Mouse (Mus musculus): Measurements from ENCODE around the gene Abcb8.
A peak's percentile ranks its signal among the peaks of the same experiment; 100 is the strongest.
"Not testable (repeated sequence)": the region's sequence is repeated elsewhere in the genome, so short reads cannot be mapped to it uniquely, and the experiment has no call there.

The Abcb8 gene

DNA sequence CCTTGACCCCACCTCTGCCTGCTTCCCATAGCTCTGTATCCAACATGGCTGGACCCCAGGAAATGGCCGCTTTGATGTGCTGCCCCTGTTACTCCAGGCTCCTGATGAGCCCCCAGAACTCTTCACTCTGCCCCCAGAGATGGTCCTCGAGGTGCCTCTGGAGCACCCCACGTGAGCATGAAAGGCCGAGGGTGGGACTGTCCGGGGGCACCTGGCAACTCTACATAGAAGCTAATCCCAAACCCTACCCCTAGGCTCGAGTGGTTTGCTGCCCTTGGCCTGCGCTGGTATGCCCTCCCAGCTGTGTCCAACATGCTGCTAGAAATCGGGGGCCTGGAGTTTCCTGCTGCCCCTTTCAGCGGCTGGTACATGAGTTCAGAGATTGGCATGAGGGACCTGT, 23.7 kb upstream of the Abcb8 start:
- no peak for DNase-seq

DNA sequence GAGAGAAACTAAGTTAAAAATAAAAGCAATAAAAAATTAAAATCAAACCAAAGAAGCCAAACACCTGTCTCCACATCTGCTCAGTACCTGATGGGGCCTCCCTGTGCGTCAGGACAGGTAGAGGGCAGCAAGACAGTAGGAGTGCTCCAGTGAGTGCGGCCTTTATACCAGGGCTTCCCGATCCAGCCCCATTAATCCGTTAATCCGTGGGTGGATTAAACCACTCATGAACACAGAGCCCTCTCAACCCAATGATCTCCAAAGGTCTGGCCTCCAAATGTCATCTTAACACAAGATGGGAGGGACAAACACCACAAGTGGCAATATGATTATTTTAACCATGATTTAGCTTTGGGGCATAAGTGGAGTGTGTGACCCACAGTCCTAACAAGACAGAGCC, 19.7 kb upstream of the Abcb8 start:
- DNase-seq = no peak

GRCm38 (mm10) chr5:24374216-24374615, 19.2 kb upstream of the Abcb8 start:
- no peak for DNase-seq

DNA sequence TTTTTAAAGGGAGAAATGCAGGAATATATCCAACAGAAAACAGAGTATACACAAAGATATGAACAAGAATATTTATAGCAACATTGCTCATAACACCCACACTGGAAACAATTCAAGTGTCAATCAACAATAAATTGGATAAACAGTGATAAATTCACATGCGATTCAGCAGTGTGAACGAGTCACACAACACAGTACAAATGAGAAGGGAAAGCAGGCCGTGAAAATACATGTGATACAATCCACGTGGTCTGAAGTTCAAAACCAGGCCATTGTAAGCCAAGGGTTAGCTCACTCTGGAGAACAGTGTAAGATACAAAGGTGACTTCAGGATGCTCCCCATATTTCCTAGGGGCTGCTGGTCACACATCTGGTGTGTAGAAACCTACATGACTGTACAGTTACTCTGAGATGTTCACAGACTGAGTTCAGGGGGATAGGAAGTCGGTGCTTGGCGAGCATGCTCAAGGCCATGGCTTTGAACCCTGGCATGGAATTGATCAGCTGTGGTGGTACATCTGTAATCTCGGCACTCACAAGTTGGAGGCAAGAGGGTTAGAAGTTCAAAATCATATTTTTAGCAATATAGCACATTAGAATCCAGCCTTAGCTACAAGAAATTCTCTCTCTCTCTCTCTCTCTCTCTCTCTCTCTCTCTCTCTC, 18.7 kb upstream of the Abcb8 start:
- DNase-seq = no peak

DNA sequence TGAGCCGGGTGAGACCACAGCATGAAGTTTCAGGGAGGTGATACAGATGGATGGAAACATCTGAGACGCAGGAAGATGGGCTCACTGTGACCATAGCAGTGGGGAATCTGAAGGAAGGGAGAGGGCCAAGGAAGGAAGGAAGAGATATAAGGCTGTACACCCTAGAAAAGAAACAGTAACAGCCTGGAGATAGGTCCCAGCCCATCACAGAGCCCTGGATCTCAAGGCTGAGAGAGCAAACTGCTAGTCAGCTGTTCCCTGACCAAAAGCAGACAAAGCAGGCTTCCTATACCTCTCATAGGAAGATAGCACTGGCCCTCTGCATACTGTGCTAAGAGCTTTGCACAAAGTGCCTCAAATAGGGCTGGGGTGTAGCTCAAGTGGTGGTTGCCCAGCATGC, 14.8 kb upstream of the Abcb8 start:
- DNase-seq = no peak

DNA sequence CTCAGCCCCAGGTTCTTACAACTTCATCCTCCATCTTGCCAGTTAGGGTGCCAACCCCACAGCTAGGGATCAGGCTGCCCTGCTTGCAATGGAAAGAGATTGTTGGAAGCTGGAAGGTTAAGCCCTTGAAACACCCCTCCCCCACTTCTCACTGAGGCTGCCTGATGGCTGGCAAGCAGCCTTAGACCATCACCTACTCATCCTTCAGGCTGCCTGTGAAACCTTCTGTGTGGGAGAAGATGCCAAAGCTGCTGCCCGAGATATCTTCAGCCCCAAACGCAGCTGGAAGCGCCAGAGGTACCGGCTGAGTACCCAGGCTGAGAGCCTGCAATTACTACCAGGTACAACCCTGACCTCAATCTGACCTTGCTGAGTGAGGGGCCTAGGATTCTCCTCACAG, 14.0 kb upstream of the Abcb8 start:
- no peak for DNase-seq

GRCm38 (mm10) chr5:24380499-24380898, 13.0 kb upstream of the Abcb8 start:
- DNase-seq = no peak

DNA sequence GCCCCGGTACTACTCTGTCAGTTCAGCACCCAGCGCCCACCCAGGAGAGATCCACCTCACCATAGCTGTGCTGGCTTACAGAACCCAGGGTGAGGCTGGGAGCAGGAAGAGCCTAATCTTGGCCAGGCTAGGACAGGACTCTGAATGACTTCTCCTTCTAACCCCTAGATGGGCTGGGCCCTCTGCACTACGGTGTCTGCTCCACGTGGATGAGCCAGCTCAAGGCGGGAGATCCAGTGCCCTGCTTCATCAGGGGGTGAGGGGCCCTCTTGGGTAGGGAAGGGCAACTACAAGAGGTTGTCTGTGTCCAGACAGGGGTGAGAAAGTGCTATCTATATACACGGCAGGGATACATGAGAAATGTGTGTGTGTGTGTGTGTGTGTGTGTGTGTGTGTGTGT, 12.0 kb upstream of the Abcb8 start:
- no peak for DNase-seq

DNA sequence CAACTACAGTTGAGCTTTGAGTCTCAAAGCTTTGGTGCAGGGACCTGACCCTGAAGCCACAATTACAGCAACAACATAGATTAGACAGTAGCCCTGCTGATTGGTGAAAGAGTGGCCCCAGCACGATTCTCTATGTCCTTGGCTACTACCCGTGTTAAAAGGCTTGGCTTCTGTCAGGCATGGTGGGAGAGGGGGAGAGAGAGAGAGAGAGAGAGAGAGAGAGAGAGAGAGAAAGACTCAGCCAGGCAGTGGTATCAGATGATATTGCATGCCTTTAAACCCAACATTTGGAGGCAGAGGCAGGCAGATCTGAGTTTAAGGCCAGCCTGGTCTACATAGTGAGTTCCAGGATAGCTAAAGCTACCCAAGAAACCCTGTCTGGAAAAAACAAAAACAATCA, 11.5 kb upstream of the Abcb8 start:
- no peak for DNase-seq

- peak; percentile 93 for DNase-seq
These were observed 10.2 kb upstream of the Abcb8 start for GRCm38 (mm10) chr5:24383026-24383859.

DNA sequence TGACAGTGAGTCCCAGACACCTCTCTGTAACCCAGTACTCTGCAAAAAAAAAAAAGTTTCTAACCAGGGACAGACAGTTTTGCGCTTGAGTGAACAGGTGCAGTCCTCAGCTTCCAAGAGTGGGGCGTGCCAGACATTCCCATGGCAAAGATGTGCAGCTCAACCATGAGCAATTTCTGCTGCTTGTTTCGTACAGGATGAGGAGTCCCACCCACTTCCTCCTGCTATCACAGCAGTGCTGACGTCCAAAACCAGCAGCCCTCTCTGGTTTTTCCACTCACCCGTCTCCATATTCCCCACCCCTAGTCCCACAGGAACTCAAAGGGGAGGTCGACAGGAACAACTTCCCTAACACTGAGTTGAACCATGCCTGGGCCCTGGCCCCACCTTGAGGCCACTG, 9.1 kb upstream of the Abcb8 start:
- DNase-seq = peak; percentile 59 to 80

DNA sequence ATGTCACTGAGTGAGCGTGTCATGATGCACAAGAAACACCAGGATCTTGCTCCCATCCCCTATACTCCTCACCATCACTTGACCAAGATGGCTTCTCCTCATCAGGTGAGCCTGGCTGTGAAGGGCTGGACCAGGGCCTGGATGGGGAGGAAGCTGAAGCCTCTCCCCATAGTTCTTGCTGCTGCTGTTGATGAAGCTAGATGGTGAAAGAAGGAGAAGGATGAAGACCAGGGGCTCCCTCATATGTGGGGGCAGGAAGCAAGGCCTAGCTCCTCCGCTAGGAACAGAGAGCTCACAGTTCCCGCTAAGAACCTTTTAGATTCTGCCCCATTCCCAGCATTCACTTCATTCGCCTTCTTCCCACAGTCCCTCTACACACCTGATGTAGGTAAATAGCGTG, 8.1 kb upstream of the Abcb8 start:
- DNase-seq = no peak

DNA sequence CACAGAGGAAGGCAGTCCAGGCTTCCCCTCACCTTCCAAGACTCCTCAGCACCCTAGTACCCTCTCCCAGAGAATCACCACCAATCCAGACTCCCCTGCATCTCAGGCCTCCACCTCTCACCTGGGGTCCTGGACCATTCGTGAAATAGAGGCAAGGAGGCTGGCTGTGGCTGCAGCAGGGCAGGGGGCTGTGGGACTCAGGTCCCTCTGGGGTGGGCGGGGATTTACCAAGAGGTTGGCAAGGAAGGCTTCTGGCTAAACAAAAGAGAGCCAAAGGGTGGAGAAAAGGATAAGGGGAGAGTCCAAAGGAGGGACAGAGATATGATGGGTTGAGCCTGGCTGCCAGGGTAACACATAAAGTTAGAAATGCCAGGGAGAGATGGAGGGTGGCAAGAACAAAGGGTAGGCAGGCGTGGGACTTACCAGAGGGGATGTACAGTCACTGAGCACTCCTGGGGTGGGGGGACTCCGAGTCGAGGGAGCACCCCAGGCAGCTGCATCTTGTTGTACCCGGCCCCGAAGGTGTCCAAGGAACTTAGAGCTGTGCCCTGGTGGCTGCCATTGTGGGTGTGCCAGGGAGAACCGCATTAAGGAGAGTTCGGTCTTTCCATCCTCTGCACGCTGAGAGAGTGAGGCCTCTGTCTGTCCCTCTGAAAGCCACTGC, 7.4 kb upstream of the Abcb8 start:
- no peak for DNase-seq

GRCm38 (mm10) chr5:24387264-24388241, 5.9 kb upstream of the Abcb8 start:
- peak; percentile 85 to 92 for DNase-seq

- DNase-seq = no peak
These were observed 5.1 kb upstream of the Abcb8 start for GRCm38 (mm10) chr5:24388246-24388915.

- DNase-seq = peak; percentile 30 to 66
These were observed 4.3 kb upstream of the Abcb8 start for GRCm38 (mm10) chr5:24389011-24389657.

GRCm38 (mm10) chr5:24389658-24390020, 3.8 kb upstream of the Abcb8 start:
- no peak for DNase-seq

DNA sequence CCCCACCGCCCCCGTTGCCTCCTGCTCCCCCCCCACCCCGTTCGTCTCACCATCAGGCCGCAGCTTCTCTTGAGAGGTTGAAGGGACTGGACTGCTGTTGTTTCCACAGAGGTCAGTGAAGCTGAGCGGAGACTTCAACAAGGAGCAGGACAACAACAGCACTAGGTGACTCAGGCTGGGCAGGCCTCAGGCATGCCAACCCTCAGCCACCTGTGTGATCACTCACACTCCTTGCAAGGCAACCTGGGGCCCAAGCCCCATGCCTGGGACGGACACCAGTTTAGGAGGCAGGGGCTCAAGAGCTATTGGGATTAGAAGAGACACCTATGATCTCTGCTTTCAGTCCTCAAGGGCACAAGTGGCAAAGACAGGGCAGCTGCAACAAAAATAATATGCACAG, 1.6 kb upstream of the Abcb8 start, which contains the start of gene Atg9b:
Gene Atg9b, minus strand, starts transcription at position 280 of the 400 bp plus-strand sequence.
- no peak for DNase-seq

GRCm38 (mm10) chr5:24392724-24393123, 739 bp upstream of the Abcb8 start:
- no peak for DNase-seq

- peak; percentile 95 to 97 for DNase-seq
These were observed 867 bp downstream of the Abcb8 start for GRCm38 (mm10) chr5:24394165-24394894.

DNA sequence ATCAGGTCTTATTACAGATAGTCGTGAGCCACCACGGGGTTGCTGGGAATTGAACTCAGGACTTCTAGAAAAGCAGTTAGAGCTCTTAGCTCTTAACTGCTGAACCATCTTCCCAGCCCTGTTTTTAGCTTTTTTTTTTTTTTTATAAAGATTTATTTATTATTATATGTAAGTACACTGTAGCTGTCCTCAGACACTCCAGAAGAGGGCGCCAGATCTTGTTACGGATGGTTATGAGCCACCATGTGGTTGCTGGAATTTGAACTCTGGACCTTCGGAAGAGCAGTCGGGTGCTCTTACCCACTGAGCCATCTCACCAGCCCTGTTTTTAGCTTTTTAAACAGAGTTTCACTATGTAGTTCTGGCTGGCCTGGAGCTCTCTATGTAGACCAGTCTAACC, 2.8 kb downstream of the Abcb8 start:
- not testable (repeated sequence) for DNase-seq
